Mouse (Mus musculus) right cerebral cortex, postnatal 25 days (tissue): ENCODE results near the gene B4galt2.

ENCODE experiments used
- DNase-seq: peaks from one replicate; pipeline ENCODE4 v3.0.0; 2022

Gene B4galt2

DNA sequence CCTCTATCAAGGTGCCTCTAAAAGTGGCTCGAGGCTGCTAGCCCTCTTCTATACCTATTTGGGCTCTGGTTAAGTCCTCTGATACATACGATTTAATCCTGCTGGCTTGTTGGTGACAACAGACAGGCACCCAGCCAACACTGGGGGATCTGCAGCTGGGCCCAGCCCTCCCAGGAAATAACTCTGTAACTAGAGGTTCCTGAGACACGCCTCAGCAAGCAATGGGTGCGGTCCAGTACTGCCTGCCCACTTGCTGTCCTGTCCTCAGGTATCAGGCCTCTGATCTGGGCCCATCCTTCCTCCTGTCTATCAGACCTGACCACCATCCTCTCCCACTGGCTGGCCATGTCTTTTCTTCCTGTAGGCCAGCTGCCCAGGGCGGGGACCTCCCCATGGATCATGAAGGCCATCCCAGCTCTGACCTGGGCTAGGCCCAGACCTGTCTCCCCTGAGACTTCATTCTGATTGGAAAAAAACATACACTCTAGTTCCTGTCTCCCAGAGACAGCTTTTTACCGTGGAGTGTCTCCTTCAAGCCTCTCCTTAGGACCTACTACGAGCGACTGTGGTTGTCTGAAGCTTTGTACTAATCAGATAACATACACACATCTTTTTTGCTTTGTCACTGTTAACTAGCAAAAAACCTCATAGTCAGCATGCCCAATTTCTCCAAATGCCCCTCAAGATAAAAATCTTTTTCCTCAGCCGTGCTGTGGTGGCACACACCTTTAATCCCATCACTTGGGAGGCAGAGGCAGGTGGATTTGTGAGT is 51.2 kb downstream of the B4galt2 start:
- no peak for DNase-seq

DNA sequence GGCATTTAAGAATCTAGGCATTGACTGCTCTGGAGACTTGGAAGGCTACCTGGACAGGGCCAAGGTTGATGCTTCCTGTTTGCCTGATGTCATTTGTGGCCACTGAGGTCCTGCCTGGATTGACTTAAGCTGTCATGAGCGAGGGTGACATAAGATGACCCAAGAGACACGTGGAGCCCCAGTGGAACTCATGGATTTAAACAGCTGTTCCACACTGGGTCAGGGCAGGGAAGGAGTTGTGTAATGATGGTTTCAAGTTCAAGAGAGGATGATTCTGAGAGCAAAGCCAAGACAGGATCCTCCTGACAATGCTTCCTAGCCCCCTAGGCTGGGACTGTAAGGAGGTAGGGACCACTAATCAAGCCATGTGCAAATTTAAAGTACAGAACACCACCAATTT is 51.8 kb downstream of the B4galt2 start:
- DNase-seq, result no peak

DNA sequence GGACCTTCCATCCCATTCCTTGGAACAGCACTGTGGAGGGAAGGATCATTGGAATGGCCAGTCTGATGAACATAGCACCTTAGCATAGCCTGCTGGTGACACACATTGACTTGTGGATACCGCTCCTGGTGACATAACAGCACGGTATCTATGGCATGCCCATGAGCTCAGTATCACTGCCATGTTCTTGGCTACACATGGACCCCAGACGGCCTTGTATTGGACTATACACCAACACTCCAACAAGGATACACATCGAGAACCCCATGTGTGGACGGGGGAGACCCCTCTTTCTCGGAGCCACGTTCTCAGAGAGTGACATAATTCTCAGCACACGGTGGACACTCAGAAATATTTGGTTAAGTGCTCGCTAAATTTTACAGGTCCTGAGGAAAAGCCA is 52.5 kb downstream of the B4galt2 start:
- DNase-seq, result no peak

DNA sequence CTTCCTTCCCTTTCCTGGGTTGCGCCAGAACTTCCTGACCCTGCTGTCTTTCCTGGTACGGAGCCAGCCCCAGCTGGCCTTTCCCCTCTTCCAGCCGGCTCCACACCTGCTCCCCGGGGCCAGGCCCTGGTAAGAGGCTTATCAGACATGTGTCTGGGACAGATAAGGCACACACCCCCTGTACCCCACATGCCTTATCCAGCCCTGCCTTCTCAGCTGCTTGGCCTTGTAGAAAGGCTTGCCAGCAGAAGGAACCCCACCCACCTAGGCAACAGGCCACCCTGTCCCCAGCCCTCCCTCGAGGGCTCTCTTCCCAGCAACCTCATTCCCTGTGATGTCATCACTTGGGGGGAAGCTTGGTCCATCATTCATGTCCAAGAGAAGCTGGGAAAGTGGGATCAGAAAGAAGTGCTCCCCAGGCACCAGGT is 53.1 kb downstream of the B4galt2 start:
- no peak for DNase-seq

DNA sequence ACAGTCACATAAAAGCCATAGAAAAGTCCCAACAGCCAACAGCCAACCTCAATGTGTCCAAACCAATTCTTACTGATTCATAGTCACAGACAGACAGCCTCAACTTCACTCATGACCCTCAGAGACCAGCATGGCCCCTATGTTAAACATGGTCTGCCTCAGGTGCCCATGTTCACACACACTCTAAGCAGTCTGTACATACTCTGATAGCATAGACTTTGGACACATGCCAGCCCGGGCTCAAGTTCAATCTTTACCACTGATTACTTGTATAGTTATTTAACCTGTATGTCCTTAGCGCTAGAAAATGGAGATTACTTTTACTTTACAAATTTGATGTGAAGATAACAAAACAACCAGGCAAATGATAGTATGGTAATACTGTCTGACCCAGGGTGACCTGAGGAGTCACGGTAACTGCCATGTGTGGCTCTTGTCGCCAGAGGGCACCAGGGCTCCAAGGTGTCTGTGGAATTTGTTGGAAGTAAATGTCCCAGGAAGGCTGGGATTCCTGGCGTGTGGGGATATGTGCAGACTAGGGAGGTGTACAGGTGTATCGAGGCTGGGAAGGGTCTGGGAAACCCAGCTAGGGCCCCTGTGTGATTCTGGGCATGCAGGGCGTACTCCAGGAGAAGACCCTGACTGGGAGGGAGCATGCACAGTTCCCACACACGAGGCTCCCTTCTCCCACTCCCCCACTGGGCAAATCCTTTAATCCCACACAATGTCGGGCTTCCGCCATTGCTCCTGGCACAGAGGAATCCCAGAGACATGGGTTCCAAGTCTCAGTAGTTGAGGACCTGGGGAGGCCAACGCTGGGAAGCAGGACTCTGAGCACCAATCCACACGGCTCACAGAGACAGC is 53.8 kb downstream of the B4galt2 start:
- DNase-seq, result no peak

DNA sequence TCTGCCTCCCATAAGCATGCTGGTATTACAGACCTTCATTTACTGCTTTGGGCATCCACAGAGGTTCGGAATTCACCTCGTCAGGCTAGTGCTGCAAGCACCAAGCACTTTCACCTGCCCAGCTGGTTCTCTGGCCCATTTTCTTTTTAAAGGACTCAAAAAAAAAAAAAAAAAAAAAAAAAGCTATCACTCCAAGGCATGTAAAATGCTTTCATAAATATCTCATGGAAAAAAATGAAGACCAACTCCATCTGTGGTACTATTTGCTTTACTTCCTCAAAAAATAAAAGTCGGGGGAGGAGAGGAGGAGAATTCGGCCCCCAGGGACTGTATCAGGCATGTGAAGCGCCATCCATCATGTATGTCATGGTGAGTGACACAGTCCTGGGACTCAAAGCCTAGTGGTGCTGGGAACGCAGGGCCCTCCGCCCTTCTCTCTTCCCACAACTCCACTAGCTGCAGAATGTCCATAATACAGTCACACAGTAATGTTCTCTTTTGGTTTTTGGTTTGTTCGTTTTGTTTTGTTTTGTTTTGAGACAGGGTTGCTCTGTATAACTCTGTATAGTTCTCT is 54.6 kb downstream of the B4galt2 start:
- DNase-seq, result no peak
